Mouse (Mus musculus): Measurements from ENCODE around the gene Ntrk1. TPM values are rescaled to one million over a fixed set of nuclear protein-coding genes. Genes with fewer than 3 reads are reported as not detected.
"Not testable (repeated sequence)": the region's sequence is repeated elsewhere in the genome, so short reads cannot be mapped to it uniquely, and the experiment has no call there.

Gene Ntrk1
- 10 to 100 TPM; 11.6 to 23.6 TPM for total RNA-seq (2021)
- long read RNA-seq, experiment 1, partial matches to known transcripts: 3 of 4 reads
- long read RNA-seq, experiment 1, other reads (novel, unspliced or antisense): 1 of 4 reads
- long read RNA-seq, experiment 2, partial matches to known transcripts: 4 of 6 reads
- long read RNA-seq, experiment 2, other reads (novel, unspliced or antisense): 2 of 6 reads

DNA sequence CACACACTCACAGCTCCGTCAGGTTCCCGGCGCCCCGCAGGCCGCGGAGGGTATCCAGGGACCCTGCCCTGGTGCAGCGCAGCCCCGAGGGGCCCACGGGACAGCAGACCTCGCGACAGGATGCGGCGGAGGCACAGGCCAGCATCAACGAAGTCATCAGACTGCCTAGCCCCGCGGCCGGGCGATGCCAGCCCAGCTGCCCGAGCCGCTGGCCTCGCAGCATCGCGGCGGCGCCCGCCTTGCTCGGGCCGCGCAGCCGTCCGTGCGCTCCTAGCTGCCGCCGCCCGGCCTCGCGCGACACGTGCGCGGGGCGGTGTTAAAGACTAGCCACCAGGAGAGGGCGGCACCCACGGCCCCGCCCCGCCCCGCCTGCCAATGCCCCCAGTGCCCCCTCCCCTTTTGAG is at the start of gene Ntrk1:
Gene Ntrk1 (minus strand): TSS at position 241 of the 404 bp plus-strand sequence.
- peak; percentile 36 for DNase-seq

GRCm38 (mm10) chr3:87840858-87841257 is 45.9 kb upstream of the Ntrk1 start:
- DNase-seq: no peak

GRCm38 (mm10) chr3:87838622-87839021 is 43.7 kb upstream of the Ntrk1 start:
- peak; percentile 88 for DNase-seq

DNA sequence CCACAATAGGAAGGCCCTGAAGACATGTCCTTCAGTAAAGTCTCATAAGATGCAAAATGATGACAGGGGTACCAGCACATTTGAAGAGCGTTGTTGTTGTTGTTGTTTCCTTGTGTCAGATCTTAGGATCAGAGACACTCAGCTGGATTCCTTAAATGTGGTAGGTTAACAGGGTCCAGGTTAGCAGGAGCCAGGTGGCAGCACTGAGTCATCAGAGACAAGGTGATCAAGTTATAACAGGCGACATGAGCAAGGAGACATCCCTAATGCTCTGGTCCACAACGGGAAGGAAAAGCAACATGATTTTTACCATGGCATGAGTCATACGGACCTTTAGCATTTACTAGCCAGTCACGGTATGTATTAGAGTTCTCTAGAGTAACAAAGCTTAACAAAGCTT is 38.5 kb upstream of the Ntrk1 start:
- DNase-seq: no peak

DNA sequence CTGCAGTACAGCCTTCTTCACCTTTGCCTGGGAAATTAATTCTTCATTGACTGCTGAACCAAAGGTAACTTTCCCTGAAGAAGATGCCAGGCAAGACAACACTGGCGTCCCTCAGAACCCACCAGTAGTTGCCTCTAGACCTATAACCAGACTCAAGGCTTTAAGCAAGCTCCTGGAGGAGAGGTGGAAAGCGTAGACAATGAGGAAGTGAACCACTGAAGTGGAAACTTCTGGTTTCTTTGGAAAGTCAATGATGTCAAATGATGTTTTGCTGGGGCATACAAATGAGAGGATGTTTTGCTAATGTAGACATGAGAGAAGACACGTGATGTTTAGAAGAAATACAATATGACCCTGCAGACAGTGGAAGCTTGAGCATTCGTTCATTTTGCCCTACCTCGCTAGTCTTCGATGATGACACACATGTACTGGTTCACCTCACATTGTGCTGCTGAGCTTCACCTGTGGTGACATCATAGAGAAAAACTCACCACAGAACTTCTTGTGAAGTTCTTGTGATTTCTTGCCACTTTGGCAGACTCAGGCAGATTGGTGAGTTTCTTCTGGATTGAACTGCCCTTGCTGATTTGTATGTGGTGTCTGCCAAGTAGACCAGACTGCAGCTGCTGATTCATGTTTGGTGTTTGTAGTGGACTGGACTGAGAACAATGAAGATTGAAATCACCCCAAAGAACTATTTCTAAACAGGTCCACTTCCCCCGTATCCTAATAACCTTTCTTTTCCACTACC is 37.3 kb upstream of the Ntrk1 start:
- DNase-seq: no peak

DNA sequence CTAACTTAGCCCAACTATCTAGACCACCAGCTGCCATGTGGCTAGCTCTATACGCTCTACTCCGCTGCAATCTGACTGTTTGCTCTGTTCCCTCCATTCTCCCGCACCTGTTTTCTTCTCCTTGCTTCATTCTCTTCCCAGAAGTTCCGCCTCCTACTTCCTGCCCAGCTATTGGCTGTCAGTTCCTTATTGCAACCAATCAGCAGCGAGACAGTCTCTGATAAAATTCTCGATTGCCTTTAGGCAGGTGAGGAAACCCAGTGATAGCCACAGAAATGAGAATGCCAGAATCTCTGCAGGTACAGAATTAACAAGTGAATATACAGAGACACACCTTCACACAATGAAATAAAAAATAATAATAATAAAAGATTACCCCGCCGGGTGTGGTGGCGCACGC is 34.1 kb upstream of the Ntrk1 start:
- no peak for DNase-seq

DNA sequence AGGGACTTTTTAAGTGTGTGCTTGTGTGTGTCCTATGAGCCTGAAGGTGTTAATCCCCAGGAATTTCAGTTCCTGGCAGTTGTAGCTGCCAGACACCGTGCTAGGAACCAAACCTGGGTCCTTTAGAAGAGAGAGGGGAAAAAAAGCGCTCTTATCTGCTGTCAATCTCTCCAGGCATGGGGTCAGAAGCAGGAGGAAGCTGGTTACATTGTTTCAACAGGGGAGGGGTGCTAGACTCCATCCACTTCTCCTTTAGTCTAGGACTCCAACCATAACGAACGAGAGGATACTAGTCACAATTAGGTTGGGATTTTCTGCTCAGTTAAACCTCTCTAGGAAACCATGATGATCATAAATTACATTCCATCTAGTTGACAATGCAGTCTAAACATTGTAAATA is 33.5 kb upstream of the Ntrk1 start:
- DNase-seq: no peak

DNA sequence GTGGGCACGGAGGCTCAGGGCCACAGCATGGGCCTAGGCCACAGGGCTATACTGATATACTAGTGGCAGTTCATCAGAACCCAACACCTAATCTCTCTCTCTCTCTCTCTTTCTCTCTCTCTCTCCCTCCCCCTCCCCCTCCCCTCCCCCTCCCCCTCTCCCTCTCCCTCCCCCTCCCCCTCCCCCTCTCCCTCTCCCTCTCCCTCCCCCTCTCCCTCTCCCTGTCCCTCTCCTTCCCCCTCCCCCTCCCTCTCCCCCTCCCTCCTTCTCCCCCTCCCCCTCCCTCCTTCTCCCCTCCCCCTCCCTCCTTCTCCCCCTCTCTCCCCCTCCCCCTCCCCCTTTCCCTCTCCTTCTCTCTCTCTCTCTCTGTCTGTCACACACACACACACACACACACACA is 29.2 kb upstream of the Ntrk1 start, which contains the start of gene Pear1:
Gene Pear1 (minus strand): TSS at position 101 of the 400 bp plus-strand sequence.
- DNase-seq: not testable (repeated sequence)

DNA sequence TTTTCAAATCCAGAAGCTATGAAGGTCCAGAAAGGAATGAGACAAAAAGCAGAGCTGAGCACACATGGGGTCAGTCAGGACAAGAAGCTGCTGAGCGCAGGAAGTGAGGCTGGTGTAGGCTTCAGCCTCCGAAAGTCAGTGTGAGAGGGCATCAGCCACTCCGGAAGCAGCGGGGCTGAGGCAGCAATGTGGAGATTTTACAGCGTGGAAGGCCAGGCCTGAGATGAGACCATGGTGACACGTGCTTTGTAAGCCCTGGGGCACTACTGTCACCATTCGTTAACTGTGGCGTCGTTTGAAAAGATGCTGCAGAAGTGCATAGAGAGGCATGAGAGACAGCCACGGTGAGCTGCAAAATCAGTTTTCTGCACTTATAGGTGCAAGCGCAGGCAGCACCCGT is 23.3 kb upstream of the Ntrk1 start:
- DNase-seq: no peak

GRCm38 (mm10) chr3:87816646-87817093 is 21.7 kb upstream of the Ntrk1 start:
- peak; percentile 86 for DNase-seq

DNA sequence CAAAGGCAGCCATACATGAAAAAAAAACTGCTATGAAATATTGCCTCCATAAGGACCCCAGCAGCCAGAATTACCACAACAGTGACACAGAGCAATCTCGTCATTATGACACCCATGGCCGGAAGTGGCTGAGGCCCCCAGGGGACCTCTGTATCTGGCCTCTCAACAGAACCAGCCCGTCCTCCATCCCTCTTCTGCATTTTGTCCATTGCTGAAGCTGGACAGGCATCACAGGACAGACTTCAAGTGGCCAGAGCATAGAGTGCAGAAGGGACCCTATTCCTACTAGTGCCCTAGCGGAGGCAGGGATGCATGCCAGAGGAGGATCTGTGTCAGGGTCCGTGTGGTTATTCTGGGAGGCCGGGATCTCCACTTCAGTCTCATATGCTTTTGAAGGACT is 21.2 kb upstream of the Ntrk1 start:
- no peak for DNase-seq

- no peak for DNase-seq
These were observed 17.9 kb upstream of the Ntrk1 start for GRCm38 (mm10) chr3:87812873-87813272.

DNA sequence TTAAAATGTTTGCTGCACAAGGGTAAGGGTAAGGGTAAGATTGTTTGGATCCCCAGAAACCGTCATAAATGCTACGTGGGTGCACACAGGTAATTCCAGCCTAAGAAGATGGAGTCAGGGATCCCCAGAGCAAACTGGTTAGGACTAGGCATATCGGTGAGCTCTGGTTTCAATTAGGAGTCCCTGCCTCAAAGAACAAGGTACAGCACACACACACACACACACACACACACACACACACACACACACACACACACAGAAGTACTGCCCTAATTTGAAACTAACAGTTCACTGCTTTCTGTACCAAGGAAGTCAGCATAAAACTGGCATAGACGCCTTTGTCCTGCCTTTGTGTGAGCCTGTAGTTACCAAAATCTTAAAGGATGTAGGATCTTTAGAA is 17.5 kb upstream of the Ntrk1 start:
- DNase-seq: no peak

DNA sequence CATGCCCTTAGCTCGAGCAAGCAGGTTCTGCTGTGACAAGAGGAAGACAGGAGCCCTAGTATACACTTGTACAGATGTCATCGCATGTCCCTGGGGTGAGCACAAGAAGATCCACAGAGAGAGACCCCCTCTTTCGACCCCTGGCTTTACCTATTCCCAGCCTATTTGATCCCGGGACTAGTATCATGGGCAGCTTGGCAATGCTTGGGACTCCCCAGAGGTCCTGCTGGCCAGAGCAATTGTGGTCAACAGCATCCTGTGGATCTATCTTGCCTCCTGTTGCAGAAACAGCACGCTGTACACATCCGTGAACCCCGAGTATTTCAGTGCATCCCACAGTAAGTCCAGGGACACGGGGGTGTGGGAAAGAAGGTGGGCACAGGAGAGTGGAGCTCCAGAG is 16.3 kb upstream of the Ntrk1 start:
- DNase-seq: no peak

- peak; percentile 18 for DNase-seq
These were observed 14.5 kb upstream of the Ntrk1 start for GRCm38 (mm10) chr3:87809322-87809962.

- DNase-seq: no peak
These were observed 9.2 kb upstream of the Ntrk1 start for GRCm38 (mm10) chr3:87804038-87804677.

DNA sequence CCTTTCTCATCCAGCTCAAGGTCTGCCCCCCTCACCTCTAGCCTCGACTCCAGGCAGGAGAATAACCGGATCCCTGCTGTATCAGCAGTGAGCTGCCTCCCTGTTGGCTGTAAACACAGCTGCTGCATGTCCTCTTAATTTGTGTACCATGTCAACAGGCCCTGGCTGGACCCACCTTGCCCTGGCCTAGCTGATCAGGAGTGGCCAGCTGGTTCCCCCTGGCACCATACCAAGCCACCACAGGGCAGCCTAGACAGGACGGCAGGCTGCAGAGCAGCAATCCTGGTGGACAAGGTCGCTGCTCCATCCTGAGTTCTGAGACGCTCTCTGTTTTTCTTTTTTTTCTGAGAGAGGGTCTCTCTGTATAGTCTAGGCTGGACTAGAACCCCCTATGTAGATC is 6.7 kb upstream of the Ntrk1 start:
- no peak for DNase-seq

DNA sequence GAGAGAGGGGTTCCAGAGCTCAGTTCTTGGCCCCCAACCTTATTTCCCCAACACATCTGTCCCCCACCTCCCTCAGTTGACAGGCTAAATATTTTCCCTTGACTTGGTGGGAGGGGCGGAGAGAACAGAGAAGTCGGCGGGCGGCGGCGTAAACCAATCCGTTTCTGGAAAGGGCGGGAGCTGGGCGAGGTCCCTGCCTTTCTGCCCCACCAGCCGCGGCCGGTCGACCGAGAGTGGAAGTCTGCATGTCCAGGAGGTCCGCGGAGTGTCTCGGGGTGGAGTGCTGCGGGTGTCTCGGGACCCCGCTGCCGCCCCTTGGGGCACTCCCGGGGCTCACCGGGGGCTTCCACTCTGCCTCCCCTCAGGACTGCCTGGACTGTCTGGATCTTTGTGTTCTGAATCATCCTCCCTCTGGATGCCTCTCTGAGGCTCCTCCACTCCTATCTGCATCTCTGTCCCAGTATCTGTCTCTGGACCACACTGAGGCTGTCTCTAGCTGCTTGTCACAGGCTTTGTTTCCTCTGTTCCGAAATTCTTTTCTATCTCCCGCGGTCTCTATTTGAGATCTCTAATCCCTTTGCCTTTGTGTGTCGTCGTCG is 1.9 kb upstream of the Ntrk1 start, which contains the start of gene Insrr:
Gene Insrr (plus strand): TSS at position 216 of the 599 bp plus-strand sequence.
- DNase-seq: peak; percentile 54

GRCm38 (mm10) chr3:87795336-87796277 is 645 bp upstream of the Ntrk1 start:
- peak; percentile 82 for DNase-seq

GRCm38 (mm10) chr3:87789768-87790167 is 5.2 kb downstream of the Ntrk1 start:
- no peak for DNase-seq

DNA sequence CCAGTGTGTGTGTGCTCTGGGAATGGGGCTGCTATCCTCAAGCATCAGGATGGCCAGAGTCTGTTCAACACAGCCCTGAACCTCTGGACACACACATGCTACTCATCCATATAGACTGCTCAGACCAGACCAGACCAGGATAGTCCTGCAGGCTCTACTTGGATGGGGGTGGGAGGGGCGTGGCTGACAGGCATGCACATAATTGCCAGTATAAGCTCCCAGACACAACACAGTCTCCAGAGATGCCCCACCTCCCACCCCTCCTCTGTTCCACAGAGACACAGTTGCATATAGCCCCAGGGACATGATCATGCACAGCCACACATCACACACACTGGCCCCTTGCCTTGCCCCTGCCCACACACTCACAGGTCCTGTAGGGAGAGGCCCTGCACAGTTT is 5.7 kb downstream of the Ntrk1 start:
- DNase-seq: no peak
